Mouse (Mus musculus) adrenal gland, postnatal 4 days (tissue): ENCODE results near the gene Tex36. TPM values are rescaled to one million over a fixed set of nuclear protein-coding genes. Genes with fewer than 3 reads are reported as not detected.
A peak's percentile ranks its signal among the peaks of the same experiment; 100 is the strongest.

Source experiments
- DNase-seq, 2 experiments: peaks; one replicate each; pipeline ENCODE4 v3.0.0; 2021 to 2022; ENCODE audit warnings: low spot score in 2 of 2, mixed read lengths in 2 of 2
- long read RNA-seq, 2 experiments: library from polyadenylated mRNA; stranded (forward); transcript quantifications; one replicate each; pipeline ENCODE4 v2.0.0; 2021
- total RNA-seq, 2 experiments: library from RNA; stranded (reverse); gene quantifications; 2 replicates each; pipeline ENCODE4 v1.2.3; 2021

Tex36 gene
- not detected for total RNA-seq
- long read RNA-seq, experiment 1: 0 reads
- long read RNA-seq, experiment 2: 0 reads

DNA sequence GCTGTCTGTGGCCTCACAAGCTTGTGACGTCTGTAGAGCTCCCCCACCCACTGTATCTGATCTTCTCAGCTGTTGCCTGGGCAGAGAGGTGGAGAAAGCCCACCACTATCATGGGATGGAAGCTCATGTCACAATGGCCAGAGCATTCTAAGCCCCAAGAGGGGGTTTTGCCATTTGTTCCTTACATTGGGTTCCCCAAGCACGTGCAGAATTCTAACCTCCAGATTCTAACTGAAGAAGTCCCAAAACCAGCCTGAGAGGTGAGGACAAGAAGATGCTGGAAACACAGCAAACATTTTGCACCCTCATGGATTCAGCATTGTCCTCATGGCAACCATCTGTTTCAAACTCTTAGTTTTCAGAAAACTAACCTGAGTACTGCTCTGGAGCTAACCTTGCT lies at the start of gene Tex36:
Gene Tex36 (minus strand): TSS at position 101 of the 400 bp plus-strand sequence.
- no peak for DNase-seq

DNA sequence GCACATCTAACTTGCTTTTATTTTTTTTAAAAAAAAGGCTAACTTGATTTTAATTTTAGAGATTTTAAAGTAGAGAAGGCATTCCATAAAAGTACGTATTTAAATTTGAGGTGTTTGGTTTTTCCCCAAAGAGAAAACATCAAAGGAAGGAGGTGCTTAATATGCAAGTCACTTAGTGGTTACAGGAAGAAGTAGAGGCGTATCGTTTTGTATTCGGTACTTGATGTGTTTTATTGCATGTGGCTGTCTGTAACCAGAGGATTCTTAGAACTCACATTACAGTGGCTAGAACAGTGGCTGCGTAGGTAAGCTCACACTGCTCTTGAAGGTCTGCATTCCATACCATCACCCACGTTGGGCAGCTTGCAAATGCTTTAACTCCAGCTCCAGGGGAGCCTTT lies 43.8 kb upstream of the Tex36 start:
- DNase-seq: no peak

DNA sequence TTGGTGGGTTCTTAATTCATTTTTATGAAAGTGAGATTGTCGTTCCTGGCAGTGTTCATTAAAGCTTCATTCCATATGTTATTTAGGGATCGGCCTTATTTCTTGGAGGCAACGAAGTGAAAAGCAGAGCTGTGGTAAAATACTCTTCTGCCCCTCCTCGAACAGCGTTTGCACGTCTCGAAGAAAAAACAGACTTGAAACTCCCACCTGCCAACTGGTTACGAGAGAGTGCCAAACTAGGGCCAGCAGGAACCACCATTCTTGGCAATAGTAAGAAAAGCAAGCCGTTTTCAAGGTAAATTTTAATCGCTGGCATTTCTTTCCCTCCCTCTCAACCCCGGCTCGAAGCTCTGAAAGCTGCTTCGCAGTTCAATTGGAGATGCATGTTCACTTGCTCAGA lies 36.9 kb upstream of the Tex36 start:
- DNase-seq: no peak

DNA sequence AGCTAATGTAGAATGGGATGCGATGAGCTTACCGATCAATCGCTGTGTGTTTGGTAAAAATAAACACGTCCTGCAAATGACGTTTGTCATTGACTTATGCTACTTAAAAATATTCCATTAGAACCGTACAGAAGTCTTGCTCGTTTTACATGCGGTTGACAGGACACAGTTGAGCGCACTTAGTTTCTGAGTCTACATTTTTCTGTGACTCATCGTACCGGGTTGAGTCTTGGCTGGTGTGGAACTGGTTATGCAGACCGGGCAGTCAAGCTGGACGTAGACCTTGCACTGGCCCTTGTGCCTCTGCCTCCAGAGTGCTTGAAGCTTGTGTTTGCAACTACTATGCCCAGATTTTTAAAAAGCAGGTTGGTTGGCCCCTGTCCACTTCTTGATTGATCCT lies 36.3 kb upstream of the Tex36 start:
- DNase-seq: no peak

DNA sequence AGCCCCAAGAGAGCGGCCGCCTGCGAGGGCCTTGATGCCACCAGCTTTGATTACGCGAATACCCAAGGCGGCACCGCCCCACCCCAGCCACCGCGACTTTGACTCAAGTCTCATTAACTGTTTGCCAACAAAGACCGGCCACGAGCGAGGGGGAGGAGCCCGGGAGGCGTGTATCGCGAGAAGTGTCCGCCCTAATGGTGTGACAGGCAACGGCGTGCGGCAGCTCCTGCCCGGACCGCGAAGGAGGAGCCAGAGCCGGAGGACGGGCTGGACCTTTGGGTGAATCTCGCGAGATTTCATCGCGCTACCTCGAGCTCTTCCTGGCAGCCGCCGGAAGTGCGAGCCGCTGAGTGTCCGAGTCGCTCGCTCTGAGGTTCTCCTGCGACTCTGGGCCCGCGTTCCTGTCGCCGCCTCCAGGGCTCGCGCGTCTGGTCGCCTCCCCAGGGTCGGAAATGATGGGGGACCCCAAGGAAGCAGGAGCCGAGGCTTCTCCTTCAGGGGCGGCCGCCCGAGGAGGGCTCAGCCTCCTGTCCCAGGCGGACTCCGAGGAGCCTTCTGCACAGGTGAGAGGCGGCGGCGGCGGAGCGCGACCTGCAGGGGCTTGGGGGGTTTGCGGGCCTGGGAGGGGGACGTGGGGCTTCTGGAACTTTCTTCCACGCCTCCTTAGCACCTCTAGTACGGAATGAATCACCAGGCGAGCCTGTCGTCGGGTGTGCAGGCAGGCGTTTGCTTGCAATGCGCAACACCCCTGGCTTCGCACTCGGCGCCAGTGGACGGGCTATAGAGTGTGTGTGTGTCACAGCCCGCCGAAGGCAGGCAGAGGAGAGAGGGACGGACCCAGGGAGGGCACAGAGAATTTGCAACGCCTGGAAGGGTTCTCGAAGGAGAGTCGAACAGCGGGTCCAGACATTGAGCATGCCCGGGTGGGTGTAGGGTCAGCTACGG lies 35.7 kb upstream of the Tex36 start, which contains the start of gene Edrf1:
Gene Edrf1 (plus strand): TSS at position 183 of the 945 bp plus-strand sequence.
- DNase-seq: peak; percentile 85 to 97

DNA sequence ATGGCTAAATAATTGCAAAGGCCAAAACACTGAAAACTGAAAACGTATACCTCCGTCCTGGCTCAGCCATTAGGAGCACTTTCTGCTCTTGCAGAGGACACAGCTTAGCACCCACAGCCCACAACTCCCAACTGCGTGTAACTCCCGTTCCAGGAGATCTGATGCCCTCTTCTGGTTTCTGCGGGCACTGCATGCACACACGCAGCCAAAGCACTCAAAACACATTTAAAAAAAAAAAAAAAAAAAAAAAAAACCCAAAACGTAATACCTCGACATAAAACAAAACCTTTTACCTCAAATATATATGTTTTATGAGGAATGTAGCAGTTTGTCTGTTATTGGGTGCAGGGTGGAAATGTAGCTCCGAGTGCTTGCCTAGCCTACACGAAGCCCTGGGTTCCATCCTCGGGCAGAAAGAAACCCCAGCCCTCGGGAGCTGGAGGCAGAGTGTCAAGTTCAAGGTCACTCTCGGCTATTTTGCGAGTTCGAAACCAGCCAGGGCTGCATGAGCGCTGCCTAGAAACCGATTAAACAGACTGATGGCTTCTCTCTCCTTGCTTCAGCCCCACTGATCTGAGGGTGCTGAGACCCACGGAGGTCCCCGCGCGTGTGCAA lies 34.9 kb upstream of the Tex36 start:
- DNase-seq: peak; percentile 64 to 77

DNA sequence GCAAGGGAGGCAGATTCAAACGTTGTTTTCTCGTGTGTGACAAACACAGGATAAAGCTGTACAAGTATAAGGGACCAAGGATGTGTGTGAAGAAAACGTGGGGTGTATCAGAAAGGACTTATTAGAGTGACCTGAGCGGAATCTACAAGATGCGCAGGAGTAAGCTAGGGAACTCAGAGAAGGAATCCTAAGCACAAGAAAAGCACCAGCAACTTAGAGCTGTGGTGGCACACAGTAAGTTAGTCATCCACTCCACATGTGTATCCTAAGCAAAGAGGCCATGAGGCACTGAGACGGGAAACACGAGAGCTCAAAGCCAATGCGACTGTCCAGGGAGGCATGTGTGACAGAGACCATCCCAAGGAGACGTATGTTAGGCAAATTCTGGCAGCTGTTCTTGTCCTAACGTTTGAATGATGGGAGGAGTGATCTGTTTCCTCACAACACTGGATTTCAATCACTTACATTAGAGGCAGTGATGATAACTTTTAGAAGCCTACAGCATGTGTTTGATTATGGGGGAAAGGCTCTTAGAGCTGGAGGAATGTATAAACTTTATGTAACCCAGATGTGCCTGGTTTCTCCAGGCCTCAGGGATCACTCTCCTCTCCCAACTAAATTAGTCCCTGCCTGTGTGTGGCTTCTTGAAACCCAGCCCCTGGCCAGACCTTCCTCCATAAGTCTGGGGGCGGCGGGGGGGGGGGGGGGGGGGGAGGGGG lies 33.1 kb upstream of the Tex36 start:
- no peak for DNase-seq

DNA sequence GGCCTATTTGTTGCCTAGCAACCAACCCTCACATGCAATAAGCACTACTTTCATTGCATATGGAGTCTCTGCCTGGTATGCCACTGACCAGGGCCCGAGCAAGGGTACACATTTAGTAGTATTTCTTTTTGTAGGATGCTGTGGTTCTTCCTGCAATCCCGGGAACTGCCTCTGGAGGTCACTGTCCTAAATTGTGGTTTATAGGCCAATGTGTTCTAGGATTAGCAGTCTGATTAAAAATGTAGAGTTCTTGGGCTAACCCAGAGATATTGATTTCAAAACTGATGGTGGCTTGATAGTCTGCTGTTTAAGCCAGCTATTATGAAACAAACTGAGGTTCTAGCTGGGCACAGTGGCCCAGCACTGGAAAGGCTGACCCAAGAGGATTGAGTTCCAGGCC lies 30.5 kb upstream of the Tex36 start:
- DNase-seq: peak in 1 of 2 experiments; percentile 29

DNA sequence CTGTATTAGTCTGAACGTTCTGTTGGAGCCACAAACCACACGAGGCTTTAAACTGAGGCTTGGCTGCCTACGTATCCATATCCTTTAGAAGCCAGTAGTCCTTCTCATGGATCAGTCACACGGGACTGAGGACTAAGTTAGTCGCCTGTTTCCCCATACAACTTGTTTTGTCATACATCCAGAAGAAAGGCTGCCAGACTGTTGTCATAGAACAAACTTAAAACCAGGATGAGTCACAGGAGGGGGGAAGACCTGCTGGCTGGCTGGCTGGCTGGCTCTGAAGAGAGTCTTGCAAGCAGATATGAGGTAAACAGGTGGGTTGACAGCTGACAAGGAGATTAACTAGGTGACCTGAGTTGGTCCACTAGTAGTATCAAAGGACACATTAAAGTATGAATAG lies 28.9 kb upstream of the Tex36 start:
- DNase-seq: no peak

DNA sequence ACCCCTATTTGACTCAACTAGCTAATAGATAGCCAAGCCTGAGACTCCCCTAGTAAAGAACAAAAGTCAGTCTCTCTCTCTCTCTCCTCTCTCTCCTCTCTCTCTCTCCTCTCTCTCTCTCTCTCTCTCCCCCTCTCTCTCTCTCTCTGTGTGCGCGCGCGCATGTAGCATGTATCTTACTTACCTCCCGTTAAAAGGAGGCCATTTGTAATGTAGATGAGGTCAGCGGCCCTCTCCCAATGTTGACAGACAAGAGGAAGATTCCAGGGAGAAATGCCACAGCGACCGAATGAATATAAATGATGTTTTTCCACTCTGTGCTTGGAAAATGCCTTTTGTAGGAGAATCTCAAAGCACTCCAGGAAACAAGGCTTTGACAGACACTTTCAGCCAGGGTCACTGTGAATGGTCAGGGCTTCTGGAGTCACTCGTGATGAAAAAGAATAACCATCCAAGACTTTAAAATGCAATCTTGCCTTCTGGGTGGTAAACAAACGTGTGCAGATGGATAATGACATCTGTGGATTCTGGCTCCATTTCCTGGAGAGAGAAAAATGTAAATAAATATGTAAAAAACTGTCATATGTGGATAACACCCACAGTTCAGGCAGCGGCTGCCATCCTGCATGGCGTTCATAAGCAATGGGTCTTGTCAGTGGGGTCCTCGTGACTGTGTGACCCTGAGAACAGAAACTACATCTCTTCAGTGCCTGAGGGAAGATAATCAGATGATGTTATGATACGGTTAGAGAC lies 25.4 kb upstream of the Tex36 start:
- no peak for DNase-seq

DNA sequence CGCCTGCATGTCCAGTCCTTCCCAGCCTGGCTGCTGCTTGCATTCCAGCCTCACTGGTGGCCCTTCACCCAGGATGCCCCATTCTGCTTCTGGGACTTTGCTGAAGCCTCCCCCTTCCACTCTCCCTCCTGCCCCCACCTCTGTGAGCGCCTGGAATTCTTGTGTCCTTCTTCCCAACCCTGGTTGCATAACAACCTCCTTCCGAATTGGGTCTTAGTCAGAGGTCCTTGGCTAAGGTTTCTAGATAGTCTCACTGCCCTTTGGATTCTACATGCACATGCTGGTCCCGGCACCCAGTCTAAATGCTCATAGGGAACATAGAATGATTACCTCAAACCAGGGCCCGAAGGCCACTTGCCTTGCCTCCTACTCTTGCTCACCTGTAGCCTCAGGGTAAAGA lies 21.3 kb upstream of the Tex36 start:
- DNase-seq: no peak

DNA sequence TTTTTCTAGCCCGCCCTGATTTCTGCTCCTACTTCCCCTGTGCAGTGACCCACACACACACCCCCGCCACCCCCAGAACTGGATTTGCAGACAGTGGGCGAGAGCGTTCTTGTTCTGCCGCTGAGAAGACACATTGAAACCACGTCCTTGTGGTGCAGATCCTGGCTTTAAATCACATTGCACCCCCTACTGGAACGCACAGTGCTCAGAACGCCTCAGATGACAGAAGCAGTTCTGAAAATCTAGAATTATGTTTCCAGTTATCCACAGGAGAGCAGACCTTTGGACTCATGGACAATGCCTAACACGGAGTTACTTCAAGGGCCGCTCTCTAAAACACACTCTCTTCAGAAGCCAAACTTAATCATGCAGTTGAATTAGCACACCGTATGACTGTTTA lies 18.8 kb upstream of the Tex36 start:
- DNase-seq: no peak

DNA sequence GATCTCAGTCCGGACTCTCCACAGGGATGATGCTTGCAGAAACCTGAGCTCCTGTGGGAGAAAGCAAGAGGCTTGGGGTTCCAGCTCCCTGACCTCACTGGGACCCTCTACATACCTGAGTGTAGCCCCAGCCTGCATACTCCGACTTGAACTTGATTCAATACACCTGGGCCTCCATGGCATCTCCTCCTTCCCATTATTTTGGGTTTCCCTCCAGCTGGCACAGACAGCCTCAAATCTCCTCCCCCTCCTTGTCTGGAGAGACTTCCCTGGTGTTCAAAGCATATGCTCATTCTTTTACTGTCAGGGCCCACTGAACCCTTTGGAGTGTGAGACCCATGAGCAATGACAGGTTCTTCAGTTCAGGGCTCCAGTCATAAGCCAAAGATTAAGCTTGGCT lies 11.0 kb upstream of the Tex36 start:
- DNase-seq: no peak

DNA sequence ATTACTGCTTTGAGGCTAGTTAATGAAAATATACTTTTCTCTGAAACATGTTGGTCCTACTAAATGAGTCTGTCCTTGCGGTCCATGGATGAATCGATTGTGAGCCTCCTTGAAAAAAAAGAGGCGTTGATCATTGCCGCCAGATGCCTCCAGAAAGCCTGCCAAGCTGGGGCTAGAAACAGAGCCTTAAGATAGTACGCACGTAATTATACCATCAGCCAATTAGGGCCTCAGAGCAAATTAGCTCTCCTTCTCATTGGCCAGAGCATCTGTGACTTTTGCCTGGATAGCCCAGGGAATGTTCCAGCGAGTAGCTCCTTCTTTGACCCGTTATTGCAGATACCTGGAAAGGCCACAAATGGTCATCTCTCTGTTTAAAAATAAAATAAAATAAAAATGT lies 7.6 kb upstream of the Tex36 start:
- DNase-seq: no peak

DNA sequence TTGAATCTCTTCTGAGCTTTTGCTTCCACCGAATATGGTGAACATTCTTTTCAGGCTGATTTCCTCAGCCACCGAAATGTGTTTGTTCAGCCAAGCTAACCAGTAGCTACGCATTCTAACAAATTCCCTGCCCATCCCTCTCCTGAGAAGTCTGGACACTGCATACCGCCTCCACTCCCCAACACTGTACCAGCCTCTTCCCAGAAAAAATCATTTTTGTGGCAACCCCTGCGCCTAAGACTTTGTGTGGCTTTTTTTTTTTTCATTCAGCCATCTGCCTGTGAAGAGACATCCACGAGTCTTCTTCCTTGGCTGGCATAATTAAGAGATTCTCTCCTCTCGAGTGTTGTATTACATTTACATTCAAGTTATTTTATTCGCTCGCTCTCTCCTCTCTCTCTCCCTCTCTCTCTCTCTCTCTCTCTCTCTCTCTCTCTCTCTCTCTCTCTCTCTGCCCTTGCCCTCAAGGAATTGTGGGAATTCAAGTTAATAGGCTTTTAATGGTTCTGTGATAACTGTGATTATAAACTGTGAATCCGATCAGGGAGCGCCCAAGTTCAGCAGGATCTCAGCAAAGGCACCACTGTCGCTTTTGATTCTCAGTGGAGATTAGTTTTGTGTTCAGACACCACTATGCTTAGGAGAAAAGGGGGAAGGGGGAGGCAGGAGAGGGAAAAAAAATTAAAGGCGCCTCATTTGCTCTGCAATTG lies 6.8 kb upstream of the Tex36 start:
- DNase-seq: no peak

DNA sequence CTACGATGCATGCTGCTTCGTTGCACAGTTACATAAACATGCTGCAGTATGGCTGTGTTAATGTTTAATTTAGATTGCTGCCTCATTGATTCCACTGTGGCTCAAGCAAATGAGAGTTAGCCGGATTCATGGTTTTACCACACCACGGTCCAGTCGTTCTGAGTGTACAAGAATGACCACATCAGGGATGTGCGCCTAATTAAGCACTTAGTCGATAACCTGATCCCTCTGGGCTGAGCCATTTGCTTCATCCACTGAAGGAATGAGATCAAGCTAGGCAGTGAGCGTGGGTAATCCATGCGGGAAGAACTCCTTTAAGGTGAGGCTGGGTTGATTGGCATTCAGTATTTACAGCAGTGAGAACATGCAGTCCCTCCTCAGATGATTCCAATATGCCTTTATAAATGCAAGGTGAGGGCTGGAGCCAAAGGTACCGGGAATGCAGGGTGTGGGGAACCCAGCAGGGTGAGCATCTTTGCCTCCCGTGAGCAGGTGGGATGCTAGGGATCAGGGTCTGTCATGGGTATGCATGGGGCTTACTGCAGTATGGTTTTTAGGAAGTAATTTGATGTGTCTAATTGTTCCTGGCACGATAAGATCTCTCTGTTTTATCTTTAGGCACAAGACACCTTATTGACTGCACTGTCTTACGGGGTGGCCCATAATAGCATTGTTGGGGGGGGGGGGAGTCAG lies 6.1 kb upstream of the Tex36 start:
- no peak for DNase-seq

DNA sequence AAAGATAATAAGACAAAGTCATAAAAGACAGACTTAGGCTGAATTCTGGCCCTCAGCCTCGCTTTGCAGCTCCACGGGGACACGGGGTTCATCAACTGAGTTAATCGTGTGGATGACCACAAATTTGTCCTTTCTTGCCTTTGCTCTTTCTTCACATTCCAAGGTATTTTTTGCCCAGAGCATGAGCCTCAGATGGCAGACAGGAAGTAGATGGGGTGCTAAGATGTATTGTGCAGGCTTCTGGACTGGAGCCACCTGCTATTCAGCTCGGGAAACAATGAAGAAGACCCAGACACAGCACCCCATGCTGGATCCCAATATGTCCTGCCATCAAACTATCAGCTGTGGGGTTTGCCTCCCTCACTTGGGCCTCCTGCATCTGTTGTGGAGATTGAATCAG lies 5.4 kb upstream of the Tex36 start:
- no peak for DNase-seq

DNA sequence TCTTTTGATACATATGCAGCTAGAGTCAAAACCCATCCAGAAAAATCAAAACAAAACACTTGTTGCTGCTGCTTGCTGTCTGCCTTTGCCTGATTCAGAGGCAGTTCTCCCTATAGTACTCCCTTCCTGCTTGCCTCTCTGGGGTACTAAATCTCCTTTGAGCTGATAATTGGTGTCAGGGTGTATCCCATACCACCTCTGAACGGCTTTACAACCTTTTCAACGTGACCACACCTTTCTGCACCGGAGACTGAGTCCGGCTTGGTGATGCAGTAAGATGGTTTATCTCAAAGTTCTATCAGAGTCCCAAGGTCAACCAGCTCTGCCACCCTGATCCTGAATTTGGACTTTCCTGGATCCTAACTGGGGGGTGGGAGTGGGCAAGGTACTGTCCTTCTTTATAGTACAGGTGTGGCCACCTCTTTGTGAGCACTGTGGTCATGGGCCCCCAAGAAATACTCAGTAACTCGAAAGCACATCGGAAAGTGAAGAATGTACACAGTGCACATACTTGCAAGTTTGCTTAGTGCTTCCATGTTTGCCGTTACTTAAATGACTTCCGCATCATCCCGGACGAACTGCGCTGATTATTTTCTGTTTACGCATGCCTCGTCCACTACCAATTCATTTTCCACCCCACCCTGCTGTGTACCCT lies 2.6 kb upstream of the Tex36 start:
- DNase-seq: no peak

DNA sequence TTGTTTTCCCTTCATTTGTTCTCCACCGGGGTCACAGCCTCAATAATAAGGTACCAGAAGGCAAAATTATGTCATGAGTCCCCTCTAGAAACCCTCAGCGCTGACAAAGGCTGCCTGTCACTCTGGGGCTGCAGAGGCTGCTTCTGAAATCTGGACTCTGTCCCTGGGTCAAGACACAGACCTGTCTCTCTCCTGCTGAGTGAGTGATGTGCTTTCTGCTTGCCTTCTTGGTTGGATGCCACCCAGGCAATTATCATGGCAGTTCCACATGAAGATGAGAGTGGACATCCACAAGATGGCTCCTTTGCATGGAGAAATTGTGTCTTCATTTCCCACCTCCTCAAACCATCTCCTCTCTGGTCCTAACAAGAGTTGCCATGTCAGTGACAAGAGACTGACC lies 1.2 kb upstream of the Tex36 start:
- DNase-seq: no peak
